Mouse (Mus musculus) heart, postnatal 4 days (tissue): ENCODE results near the gene Mterf1b. TPM values are rescaled to one million over a fixed set of nuclear protein-coding genes. Genes with fewer than 3 reads are reported as not detected.
"Not testable (repeated sequence)": the region's sequence is repeated elsewhere in the genome, so short reads cannot be mapped to it uniquely, and the experiment has no call there.

Experiments used
- DNase-seq: peaks from one replicate; pipeline ENCODE4 v3.0.0; 2021
- total RNA-seq, 2 experiments: library from RNA; stranded (reverse); gene quantifications; 2 replicates each; pipeline ENCODE4 v1.2.3; 2021

Gene Mterf1b
- 1 to 10 TPM; 2.3 to 2.4 TPM for total RNA-seq

DNA sequence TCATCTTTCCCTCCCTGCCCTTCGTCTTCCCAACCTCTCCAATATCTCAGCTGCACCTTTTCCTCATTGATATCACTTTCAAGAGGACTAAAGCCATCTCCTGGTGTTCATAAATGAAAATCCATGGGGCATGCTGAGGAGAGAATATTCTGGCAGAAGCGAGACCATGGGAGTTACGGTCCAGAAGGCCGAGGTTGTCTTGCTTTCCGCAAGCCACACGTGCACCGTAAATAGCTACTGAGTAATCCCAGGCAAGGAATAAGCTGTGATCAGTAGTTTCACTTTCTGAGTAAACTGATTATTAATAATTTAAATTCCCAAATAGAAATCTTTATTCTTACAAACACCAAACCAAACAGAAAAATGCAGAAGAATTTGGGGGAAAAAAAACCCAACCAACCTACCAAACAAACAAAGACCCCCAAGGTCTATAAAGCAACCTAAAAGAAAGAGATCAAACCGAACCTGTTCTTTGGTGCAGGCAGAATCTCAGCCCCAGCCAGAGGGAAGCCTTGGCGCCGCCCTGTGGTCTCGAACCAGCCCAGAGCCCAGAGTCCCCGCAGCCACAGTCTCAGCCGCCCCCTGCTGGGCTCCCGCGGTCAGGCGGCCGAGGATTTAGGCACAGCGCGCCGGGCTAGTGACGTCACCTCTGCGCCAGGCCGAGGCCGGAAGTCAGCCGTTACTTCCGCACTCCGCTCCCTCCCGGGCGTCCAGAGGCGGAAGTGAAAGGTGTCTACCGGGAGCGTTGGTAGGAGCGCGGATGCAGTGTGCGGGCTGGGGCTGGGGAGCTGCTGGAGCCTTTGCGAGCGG is at the start of gene Mterf1b:
Gene Mterf1b (plus strand): TSS at position 697 of the 810 bp plus-strand sequence.
- not testable (repeated sequence) for DNase-seq

GRCm38 (mm10) chr5:4159418-4160071 is 32.6 kb upstream of the Mterf1b start:
- not testable (repeated sequence) for DNase-seq

DNA sequence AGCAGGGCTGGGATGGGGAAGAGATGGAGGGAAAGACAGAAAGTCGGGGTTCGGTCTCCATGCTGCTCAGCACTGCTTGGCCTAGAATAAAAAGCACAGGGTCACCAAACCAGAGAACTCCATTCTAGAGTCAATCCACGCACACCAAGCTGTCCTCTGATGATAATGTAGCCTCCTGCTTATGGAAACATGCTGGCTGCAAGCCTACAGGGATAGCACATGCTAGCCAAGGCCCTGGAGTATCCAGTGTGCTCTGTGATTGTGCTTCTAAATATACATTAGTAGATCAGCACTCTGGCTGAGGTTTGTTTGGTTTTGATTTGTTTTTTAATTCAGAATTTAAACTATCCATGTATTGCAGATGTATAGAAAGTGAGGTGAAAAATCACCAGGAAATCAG is 30.6 kb upstream of the Mterf1b start:
- DNase-seq: peak; percentile 45

DNA sequence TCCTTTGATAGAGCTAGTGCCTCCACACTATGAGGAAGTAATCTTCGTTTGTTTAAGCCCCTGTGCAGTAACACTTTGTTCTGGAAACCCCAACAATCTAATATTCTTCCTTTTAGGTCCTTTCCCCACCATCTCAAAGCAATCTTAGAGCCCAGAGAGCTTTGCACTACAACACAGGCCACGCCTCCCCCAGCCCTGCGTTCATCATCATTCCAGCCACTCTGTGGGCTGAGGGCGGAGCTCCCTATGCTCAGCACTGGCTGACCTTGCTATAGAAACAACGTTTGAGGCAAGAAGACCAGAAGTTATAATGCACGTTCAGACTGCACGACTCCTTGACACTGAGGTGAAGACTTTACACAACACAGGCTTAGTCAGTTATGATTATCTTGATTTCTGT is 29.7 kb upstream of the Mterf1b start:
- DNase-seq: no peak

GRCm38 (mm10) chr5:4167813-4168529 is 24.2 kb upstream of the Mterf1b start:
- not testable (repeated sequence) for DNase-seq

GRCm38 (mm10) chr5:4168530-4168926 is 23.6 kb upstream of the Mterf1b start:
- not testable (repeated sequence) for DNase-seq

- not testable (repeated sequence) for DNase-seq
Measured at GRCm38 (mm10) chr5:4176421-4176820, 15.7 kb upstream of the Mterf1b start.

- DNase-seq: no peak
Measured at GRCm38 (mm10) chr5:4179364-4179763, 12.8 kb upstream of the Mterf1b start.

DNA sequence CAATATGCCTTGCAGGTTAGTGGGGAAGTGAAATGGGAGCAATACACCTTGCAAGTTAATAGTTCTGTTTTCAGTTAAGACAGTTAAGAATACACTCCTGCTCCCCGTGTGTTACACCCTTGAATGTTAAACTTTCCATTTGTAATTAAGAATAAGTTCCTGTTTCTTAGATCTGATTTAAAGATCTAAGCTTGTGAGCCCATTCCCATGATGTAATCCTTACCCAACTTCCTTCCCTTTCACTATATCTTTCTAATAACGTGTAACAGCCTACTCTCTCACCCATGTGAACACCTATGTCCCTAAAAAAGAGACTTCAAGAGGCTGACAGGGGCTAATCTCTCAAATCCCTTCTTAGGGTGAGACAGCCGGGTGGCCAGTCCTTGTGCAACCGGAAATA is 5.4 kb upstream of the Mterf1b start:
- no peak for DNase-seq

- not testable (repeated sequence) for DNase-seq
Measured at GRCm38 (mm10) chr5:4192481-4193246, 497 bp downstream of the Mterf1b start.

GRCm38 (mm10) chr5:4193247-4193628 is 1.1 kb downstream of the Mterf1b start:
- no peak for DNase-seq

- no peak for DNase-seq
Measured at GRCm38 (mm10) chr5:4194166-4194565, 2.0 kb downstream of the Mterf1b start.

DNA sequence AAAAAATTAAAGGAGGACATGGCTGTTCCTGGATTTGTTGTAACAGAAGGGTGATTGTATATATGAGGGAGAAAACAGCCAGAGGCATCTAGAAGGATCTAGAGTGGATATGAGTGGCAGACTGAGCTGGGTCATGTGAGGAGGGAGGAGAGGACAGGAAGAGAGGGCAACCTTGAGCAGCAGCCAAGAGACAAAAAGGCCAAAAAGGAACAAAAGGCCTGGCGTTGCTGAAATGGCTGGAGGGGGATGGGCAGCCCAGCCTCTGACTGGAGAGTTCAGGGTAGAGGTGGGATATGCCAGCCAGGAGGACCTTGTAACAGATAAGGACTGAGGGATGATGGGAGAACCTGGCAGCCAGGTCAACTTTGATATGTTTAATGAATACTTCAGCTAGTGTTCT is 2.9 kb downstream of the Mterf1b start:
- no peak for DNase-seq

GRCm38 (mm10) chr5:4201368-4201767 is 9.2 kb downstream of the Mterf1b start:
- DNase-seq: no peak

DNA sequence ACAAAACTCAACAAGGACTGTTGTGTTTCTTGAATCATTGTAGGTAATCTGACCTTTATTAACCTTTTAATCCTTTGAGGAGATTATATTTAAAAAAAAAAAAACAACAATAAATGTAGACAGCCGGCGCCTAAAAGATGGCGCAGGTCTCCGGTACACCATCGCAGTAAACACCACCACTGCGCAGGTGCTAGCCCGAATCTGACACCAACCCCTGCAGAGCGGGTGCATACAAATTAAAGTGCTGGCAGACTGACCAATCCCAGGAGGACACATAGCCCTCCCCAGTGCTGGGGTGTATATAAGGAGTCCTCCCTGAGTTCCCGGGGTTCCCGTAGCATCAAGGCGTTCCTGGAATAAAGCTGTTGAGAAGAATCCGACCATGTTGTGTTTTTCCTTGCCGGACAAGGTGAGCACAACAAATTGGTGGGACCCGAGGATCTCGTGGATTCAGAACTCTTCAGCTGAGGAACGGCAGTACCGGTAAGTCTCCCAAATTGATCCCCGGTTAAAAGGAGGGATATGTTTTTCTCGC is 10.2 kb downstream of the Mterf1b start:
- DNase-seq: not testable (repeated sequence)

GRCm38 (mm10) chr5:4210082-4210481 is 17.9 kb downstream of the Mterf1b start:
- DNase-seq: not testable (repeated sequence)

DNA sequence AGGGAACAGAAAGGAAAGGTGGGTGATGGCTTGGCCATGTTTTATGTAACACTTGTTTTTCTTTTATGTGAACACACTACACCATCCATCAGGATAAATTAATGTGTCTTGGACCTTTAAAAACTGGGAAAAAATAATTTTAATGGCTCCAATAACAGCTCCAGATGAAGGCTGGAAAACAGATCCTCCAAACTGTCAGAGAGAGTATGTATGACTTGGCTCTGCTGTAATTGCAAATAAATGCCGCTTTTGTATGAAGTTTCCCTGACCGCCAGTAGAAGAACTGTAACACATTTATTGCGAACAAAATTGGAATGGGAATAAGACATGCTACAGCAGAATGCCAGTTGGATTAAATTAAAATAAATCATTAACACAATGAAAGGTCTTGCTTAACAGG is 29.1 kb downstream of the Mterf1b start:
- DNase-seq: no peak

- DNase-seq: no peak
Measured at GRCm38 (mm10) chr5:4221981-4222623, 29.9 kb downstream of the Mterf1b start.

GRCm38 (mm10) chr5:4232163-4232562 is 40.0 kb downstream of the Mterf1b start:
- DNase-seq: no peak

- DNase-seq: no peak
Measured at GRCm38 (mm10) chr5:4234505-4234904, 42.3 kb downstream of the Mterf1b start.

GRCm38 (mm10) chr5:4240120-4240519 is 48.0 kb downstream of the Mterf1b start:
- DNase-seq: no peak

DNA sequence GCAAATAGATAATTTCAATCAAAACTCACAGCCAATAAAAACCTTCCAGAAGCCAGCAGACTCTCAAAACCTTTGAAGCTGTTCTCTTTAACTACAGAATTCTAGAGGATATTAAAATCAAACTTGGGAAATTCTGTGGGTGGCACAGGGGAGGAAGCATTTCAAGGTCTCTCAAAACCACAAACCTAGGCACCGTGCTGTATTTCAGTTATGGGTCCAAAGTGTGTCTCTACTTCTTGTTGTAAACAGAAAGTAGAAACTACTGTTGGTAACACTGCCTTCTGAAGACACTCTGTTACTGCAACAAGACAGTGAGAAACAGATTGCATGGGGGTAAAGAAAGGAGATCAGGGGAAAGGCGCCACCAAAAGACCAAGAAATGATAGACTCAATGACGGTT is 52.8 kb downstream of the Mterf1b start:
- no peak for DNase-seq
